Mouse (Mus musculus) hindbrain, embryonic 16.5 days (tissue): ENCODE results near the gene Klk4. TPM values are rescaled to one million over a fixed set of nuclear protein-coding genes. Genes with fewer than 3 reads are reported as not detected.

Experiments
- ATAC-seq: fragments of 200-750 bp; cut with Nextera tagmentation; 2 replicates; pipeline ENCODE4 v1.8.0; 2017; ENCODE audit warnings: moderate TSS enrichment, moderate library complexity
- H3K27ac ChIP-seq: fragments of 300-500 bp; sonication (generic); 2 replicates; pipeline ENCODE4 v1.5.1; 2014; ENCODE audit warnings: low read depth, mild to moderate bottlenecking, control low read depth, low read length, moderate library complexity
- H3K27me3 ChIP-seq: fragments of 300-500 bp; sonication (generic); replicated peaks from 2 replicates; pipeline ENCODE4 v1.6.1; 2014; ENCODE audit warnings: low read length; ENCODE audit not compliant: control insufficient read depth, insufficient read depth
- H3K36me3 ChIP-seq: fragments of 300-500 bp; sonication (generic); 2 replicates; pipeline ENCODE4 v1.6.1; 2014; ENCODE audit warnings: mild to moderate bottlenecking, low read length, moderate library complexity, mixed read lengths; ENCODE audit not compliant: control insufficient read depth, insufficient read depth
- H3K4me1 ChIP-seq: fragments of 300-500 bp; sonication (generic); 2 replicates; pipeline ENCODE4 v1.6.1; 2014; ENCODE audit warnings: low read depth, low read length; ENCODE audit not compliant: control insufficient read depth, insufficient read depth
- H3K4me2 ChIP-seq: fragments of 300-500 bp; sonication (generic); 2 replicates; pipeline ENCODE4 v1.6.1; 2014; ENCODE audit warnings: mild to moderate bottlenecking, low read length, control low read depth, moderate library complexity
- H3K4me3 ChIP-seq: fragments of 300-500 bp; sonication (generic); 2 replicates; pipeline ENCODE4 v1.5.1; 2014; ENCODE audit warnings: mild to moderate bottlenecking, low read length, control low read depth, moderate library complexity
- H3K9ac ChIP-seq: fragments of 300-500 bp; sonication (generic); 2 replicates; pipeline ENCODE4 v1.6.1; 2014; ENCODE audit warnings: low read depth, mild to moderate bottlenecking, control low read depth, low read length, moderate library complexity
- H3K9me3 ChIP-seq: fragments of 300-500 bp; sonication (generic); 2 replicates; pipeline ENCODE4 v1.6.1; 2014; ENCODE audit warnings: mild to moderate bottlenecking, low read length, moderate library complexity; ENCODE audit not compliant: control insufficient read depth
- WGBS: fragments of 180-500 bp; shearing (Covaris S2); extraction: QIAGEN DNeasy Blood & Tissue Kit; methylation state at CpG from one replicate; pipeline ENCODE4 v1.1.7; 2014; 5-methylcytosine and 5-hydroxymethylcytosine counted together
- polyA plus RNA-seq: library from polyadenylated mRNA; unstranded; fragments of >200 nt; fragmentation: Nextera tagmentation; extraction: Ambion mirVana; gene quantifications from 2 replicates; pipeline ENCODE4 v1.2.1, GENCODE M21; 2015

Klk4 gene
- polyA plus RNA-seq, 1 experiment from 2014 or later = 4.5 TPM

DNA sequence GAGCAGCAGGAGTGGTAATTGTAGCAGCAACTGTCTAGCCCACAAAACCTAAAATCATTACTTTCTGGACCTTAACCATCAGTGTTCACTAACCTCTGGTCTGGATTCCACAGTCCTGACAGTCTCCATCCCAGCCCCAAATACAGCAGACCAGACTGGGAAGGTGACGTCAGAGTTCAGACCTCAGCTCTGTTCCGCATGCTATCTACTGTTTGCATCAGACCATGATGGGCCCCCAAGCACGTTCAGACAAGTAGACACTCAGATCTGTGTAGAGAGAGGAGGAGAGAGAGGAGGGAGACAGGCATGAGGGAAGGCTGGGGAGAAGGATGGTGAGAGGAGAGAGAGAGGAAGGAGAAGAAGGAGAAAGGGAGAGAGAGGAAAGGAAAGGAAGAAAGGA, 10.8 kb downstream of the Klk4 start:
- no peaks in the 10 kb centered on the region for H3K4me1 ChIP-seq
- no peaks in the 10 kb centered on the region for H3K9me3 ChIP-seq
- ATAC-seq = no peak
- no peak overlapping the region for H3K9ac ChIP-seq
- no peaks in the 10 kb centered on the region for H3K27me3 ChIP-seq
- no peaks in the 10 kb centered on the region for H3K36me3 ChIP-seq
- 70% methylated on average over 3 of the region's 3 CpGs for WGBS
- no peak overlapping the region for H3K27ac ChIP-seq
- H3K4me2 ChIP-seq = no peak overlapping the region
- H3K4me3 ChIP-seq = no peak overlapping the region

DNA sequence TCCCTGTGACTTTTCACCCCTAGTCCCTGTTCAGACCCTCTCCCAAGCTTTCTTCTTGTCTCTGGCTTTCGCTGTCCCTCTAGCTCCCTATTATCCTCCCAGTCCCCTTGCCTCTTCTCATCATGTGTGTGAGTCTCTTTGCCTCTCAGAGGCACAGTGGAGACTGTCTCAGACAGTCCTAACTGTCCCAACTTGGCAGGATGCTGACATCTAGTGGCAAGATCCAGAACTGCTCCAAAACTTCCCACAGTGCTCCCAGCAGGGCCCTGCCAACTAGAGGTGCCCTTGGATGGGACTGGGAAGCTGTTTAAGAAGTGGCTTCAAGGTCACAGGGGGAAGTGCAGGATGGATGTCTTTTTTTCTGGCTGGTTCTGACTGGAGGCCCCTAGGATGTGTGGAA, 13.9 kb downstream of the Klk4 start:
- Histone ChIP-seq H3K27me3 (no peaks in the 10 kb centered on the region), H3K4me1 (no peaks in the 10 kb centered on the region), H3K9me3 (no peaks in the 10 kb centered on the region), H3K4me2 (no peak overlapping the region), H3K36me3 (no peaks in the 10 kb centered on the region), H3K4me3 (no peak overlapping the region), H3K9ac (no peak overlapping the region), H3K27ac (no peak overlapping the region)
- 7% methylated on average over 1 of the region's 1 CpGs for WGBS
- ATAC-seq = peak; percentile 99

DNA sequence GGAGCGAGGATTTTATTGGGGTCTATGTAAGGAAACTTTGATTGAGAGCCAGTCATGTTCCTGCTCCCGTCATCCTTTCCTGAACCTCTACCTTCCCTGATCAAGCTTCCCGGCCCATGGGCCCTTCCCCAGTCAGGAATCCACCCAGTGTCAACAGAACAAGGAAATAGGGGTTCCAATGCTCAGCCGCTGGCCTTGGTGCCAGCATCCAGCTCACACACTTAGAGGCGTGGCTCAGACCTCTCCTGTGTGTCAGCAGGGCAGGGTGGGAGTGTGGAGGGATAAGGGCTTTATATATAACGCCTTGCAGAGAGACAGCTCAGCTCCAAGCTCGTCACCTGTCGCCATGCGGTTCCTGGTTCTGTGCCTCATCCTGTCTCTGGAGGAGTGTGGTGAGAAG, 33.9 kb downstream of the Klk4 start:
- ATAC-seq = no peak
- Histone ChIP-seq H3K9me3 (no peaks in the 10 kb centered on the region), H3K9ac (no peak overlapping the region), H3K4me2 (no peak overlapping the region), H3K4me3 (no peak overlapping the region), H3K27me3 (no peaks in the 10 kb centered on the region), H3K36me3 (no peaks in the 10 kb centered on the region), H3K27ac (no peak overlapping the region), H3K4me1 (no peaks in the 10 kb centered on the region)
- WGBS = 81% methylated on average over 9 of the region's 9 CpGs

DNA sequence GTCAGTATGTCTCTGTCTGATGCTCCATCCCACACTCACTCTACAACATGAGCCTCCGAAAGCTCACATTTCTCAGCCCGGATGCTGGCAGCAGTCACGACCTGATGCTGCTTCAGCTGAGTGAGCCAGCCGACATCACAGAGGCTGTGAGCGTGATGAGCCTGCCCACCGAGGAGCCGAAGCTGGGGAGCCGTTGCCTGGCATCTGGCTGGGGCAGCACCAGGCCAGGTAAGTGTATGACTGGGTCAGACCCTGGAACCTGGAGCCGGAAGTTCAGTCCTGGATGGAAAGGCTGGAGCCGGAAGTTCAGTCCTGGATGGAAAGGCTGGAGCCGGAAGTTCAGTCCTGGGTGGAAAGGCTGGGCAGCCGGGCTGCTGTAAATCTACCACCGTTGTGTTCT, 37.5 kb downstream of the Klk4 start:
- Histone ChIP-seq H3K4me3 (no peak overlapping the region), H3K27me3 (no peaks in the 10 kb centered on the region), H3K4me2 (no peak overlapping the region), H3K36me3 (no peaks in the 10 kb centered on the region), H3K9me3 (no peaks in the 10 kb centered on the region), H3K27ac (no peak overlapping the region), H3K4me1 (no peaks in the 10 kb centered on the region), H3K9ac (no peak overlapping the region)
- WGBS = 86% methylated on average over 13 of the region's 13 CpGs
- no peak for ATAC-seq

- Histone ChIP-seq H3K9me3 (no peaks in the 10 kb centered on the region), H3K4me2 (no peak overlapping the region), H3K36me3 (no peaks in the 10 kb centered on the region), H3K4me1 (no peaks in the 10 kb centered on the region), H3K4me3 (no peak overlapping the region), H3K27ac (no peak overlapping the region), H3K27me3 (no peaks in the 10 kb centered on the region), H3K9ac (no peak overlapping the region)
- WGBS = 71% methylated on average over 8 of the region's 8 CpGs
- no peak for ATAC-seq
Observed at GRCm38 (mm10) chr7:43918871-43919270, 37.9 kb downstream of the Klk4 start.

DNA sequence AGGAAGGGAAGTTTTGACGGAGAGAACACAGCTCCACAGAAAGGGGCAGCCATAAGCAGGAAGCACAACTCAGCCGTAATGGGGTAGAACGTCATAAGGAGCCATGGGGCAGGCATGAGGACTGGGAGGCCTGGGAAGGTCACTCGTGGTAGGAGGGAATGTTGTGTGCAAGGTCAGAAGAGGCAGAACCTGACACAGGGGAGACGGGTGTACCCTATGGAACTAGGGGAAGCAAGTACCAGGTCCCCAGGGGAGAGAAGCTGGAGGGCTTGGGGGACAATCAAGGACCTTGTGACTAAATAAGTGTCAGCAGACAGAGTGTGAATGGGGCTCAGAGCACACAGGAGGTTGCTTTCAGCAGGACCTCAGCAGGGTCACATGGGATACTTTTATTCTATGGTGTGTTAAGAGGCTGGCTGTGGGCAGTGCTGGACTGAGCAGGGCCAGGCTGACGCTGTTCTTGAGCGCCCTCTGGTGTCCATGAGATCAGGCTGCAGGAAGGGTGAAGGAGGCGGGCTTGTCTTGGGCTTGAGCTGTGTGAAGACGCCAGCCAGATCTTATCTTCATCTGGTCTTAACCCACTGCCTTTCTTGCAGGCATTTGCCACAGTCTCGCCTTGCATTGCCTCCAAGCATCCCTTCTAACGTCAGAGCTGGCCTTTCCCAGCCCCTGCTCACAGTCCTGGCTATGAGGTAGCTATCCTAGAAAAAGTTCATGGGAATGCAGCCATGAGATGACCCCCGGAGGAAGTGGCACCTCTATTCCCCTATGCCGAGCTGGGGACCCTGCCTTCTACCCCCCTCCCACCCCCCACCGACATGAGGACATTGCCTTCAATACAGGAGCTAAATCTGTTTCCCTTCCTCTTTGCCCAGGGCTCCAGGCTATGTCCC, 38.8 kb downstream of the Klk4 start:
- Histone ChIP-seq H3K36me3 (no peaks in the 10 kb centered on the region), H3K4me3 (no peak overlapping the region), H3K27ac (no peak overlapping the region), H3K9ac (no peak overlapping the region), H3K27me3 (no peaks in the 10 kb centered on the region), H3K4me2 (no peak overlapping the region), H3K4me1 (no peaks in the 10 kb centered on the region), H3K9me3 (no peaks in the 10 kb centered on the region)
- 33% methylated on average over 14 of the region's 14 CpGs for WGBS
- peak; percentile 96 for ATAC-seq

DNA sequence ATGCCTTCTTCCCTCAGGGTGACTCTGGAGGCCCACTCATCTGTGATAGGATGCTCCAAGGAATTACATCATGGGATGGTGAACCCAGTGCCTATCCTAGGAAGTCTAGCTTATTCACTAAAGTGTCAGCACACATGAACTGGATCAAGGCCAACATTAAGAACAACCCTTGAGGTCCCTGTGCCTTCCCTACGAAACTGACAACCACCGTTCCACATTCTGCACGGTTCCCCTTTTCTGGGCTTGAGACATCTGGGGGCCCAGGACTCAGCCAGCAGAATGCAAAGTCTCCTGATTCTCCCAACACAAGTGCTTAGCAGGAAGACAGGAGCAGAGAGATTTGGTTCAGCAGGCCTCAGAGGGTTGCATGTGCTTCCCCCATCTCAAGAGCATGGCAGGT, 39.6 kb downstream of the Klk4 start:
- no peak for ATAC-seq
- no peak overlapping the region for H3K9ac ChIP-seq
- no peak overlapping the region for H3K27ac ChIP-seq
- H3K4me3 ChIP-seq = no peak overlapping the region
- H3K36me3 ChIP-seq = no peaks in the 10 kb centered on the region
- H3K4me1 ChIP-seq = no peaks in the 10 kb centered on the region
- no peaks in the 10 kb centered on the region for H3K27me3 ChIP-seq
- H3K9me3 ChIP-seq = no peaks in the 10 kb centered on the region
- WGBS = 95% methylated on average over 3 of the region's 3 CpGs
- no peak overlapping the region for H3K4me2 ChIP-seq

DNA sequence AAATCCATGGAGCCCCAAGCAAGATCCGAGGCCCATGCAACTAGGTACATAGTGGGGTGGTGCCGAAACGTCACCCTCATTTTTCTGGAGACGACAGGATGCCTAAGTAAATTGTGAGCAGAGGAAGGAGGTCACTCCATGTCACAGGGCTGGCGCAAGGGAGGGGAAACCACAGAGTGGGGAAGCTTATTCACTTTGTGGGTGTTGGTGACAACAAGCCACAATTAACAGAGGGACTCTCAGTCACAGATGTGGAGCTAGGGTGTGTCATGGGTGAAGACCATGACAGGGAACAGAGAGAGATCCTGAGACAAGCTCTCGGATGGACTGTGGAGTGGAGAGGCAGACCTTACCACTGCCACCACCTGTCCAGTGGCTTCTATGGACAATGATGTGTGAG, 40.1 kb downstream of the Klk4 start:
- 92% methylated on average over 6 of the region's 6 CpGs for WGBS
- Histone ChIP-seq H3K4me3 (no peak overlapping the region), H3K9ac (no peak overlapping the region), H3K27ac (no peak overlapping the region), H3K9me3 (no peaks in the 10 kb centered on the region), H3K27me3 (no peaks in the 10 kb centered on the region), H3K4me1 (no peaks in the 10 kb centered on the region), H3K4me2 (no peak overlapping the region), H3K36me3 (no peaks in the 10 kb centered on the region)
- ATAC-seq = no peak

GRCm38 (mm10) chr7:43921941-43922340, 41.0 kb downstream of the Klk4 start:
- H3K4me2 ChIP-seq = no peak overlapping the region
- H3K4me3 ChIP-seq = no peak overlapping the region
- no peaks in the 10 kb centered on the region for H3K9me3 ChIP-seq
- ATAC-seq = no peak
- WGBS = 89% methylated on average over 2 of the region's 2 CpGs
- no peak overlapping the region for H3K9ac ChIP-seq
- no peaks in the 10 kb centered on the region for H3K27me3 ChIP-seq
- H3K27ac ChIP-seq = no peak overlapping the region
- H3K36me3 ChIP-seq = no peaks in the 10 kb centered on the region
- H3K4me1 ChIP-seq = no peaks in the 10 kb centered on the region
